Mouse (Mus musculus): Measurements from ENCODE around the gene Gm49318.
A peak's percentile ranks its signal among the peaks of the same experiment; 100 is the strongest.
"Not testable (repeated sequence)": the region's sequence is repeated elsewhere in the genome, so short reads cannot be mapped to it uniquely, and the experiment has no call there.

Gm49318 gene

DNA sequence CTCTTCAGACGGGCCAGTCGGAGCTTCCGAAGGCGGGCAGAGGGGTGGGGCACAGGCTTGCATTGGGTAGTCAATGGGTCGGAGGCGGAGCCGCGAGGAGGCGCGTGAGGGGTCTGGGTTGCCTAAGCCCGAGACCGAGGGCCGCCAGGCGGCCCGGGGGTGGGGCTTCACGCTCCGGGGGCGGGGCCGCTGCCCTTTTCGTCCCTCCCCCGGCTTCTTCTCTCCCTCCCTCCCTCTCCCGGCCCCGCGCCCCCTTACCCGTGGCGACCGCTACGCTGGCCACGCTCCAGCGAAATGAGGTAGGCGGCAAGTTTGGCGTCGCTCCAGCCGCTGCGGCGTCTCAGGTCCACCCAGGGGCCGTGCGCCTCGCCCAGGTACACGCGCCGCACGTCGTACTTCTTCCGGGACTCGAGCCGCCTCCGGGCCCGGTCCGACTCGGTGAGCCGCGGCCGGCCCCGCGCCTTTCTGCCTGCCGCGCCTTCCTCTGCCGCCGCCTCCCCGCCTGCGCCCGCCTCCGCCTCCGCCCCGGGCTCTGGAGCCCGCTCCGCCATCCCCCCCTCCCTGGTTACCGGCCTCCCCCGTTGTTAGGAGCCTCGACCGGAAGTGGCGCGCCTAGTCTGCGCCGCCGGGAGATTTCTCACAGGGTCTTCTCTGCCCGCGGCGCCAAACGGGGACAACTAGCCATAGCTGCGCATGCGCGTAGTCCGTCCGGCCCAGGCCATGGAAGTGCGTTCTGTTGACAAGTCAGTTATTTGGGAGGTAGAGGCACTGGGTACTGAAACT lies at the start of gene Gm49318, which contains the start of gene Zfp653:
Gm49318 (minus strand) TSS at position 469 of the 783 bp plus-strand sequence.
Zfp653 (minus strand) TSS at position 586 of the 783 bp plus-strand sequence.
- DNase-seq (ENCODE audit: low spot score): peak; percentile 95

DNA sequence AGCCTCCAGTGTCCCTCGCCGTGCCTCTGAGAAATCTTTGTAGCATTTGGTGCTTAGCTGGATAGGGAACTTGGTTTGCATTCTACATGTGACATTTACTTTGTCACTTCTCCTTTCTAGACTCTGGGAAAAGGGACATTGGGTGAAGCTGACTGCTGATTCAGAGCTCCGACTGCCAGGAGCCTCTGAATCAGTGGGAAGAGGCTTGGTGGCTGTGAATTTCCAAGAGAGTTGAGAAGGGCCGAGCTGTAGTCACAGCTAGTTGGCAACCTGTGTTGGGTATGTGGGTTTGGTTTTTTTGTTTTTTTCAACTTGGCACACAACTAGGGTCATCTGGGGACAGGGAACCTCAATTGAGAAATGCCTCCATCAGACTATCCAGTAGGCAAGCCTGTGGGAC lies 48.5 kb upstream of the Gm49318 start:
- DNase-seq (ENCODE audit: low spot score): no peak

DNA sequence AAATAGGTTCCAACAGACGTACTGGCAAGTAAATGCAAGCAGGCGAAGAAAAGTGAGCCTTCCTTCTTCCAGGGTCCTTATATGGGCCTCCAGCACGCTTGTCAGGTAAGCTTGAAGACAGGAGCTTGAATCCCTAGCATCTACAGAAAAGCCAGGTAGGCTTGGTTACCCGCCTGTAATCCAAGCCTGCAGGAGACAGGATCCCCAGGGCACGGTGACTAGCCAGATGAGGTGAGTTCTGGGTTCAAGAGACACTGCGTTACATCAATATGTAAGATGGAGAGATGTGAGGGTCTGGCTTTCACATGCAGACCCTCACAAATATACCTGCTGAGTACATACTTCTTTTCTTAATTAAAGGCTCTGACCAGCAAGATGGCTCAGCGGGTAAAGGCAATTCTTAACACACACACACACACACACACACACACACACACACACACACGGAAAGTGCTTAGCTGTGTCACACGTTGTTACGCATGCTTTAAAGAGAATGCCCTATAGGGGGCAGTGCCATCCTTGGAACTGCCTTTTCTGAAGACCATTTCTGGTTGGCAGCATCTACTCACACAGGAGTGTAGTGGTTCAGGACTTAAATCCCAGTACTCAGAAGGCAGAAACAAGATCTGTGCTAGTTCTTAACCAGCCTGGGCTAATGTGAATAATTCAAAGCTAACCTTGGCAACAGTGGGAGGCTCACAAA lies 46.8 kb upstream of the Gm49318 start:
- DNase-seq (ENCODE audit: low spot score): peak; percentile 78

DNA sequence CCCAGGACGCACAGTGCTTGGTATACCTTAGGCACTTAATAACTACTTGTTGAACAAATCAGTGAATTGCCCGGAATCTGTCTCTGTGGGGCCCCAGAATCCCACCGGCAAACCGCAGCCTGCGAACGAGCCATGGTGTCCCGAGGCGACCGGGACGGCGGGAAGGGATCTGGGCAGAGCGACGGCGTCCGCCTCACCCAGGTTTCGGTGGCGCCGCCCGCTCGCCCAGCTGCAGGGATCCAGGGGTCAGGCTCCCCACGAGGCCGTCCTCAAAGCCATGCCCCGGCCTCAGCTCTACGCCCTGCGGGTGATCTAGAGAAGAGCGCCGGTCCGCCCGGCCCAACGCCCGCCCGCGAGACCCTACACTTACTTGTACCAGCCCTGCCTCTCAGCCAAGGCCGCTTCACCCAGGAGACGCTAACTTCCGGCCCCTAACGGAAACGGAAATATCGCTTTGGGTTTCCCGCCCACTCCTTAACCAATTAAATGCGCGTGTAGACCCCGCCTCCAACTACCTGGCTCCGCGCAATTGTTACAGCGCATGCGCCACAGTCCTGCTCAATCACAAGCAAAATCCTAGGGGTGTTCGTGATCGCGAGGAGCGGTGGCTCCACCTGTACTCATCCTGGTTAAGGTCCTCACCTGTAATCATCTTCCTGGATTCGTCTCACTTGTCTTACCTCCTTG lies 45.8 kb upstream of the Gm49318 start, which contains the start of gene Elof1:
Elof1 (minus strand) TSS at position 433 of the 687 bp plus-strand sequence.
- DNase-seq (ENCODE audit: low spot score): peak; percentile 95

DNA sequence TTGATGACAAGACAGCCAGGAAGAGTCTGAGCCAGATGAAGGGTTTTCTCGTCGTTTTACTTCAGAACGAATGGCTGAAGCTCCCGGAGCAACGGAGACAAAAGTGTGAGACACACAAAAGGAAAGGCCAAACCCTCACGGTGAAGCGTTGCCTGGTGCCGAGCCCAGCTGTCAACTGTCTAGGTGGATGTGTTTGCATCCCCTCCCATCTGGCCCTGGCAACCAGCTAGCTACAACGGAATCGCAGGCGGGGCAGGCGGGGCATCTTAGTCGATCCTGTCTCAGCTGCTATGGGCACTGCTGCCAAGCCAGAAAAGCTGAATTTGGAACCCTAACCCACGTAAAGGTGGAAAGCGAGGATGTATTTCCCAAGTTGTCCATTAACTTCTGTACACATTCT lies 45.0 kb upstream of the Gm49318 start:
- no peak for DNase-seq (ENCODE audit: low spot score)

DNA sequence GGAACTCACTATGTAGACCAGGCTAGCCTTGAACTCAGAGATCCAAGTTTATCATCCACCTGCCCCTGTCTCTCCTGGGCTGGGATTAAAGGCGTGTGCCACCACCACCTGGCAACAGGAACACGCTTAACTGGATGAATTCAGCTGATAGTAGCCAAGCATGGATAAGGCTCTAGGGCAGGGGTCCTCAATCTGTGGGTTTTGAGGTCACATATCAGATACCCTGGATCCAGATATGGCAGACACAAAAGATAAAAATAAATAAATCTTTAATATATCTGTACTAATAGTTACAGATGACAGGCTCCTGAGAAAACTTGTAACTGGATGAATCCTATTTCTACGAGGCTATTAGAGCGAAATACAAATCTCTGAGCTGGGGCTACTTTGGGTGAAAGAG lies 44.6 kb upstream of the Gm49318 start:
- DNase-seq (ENCODE audit: low spot score): no peak

DNA sequence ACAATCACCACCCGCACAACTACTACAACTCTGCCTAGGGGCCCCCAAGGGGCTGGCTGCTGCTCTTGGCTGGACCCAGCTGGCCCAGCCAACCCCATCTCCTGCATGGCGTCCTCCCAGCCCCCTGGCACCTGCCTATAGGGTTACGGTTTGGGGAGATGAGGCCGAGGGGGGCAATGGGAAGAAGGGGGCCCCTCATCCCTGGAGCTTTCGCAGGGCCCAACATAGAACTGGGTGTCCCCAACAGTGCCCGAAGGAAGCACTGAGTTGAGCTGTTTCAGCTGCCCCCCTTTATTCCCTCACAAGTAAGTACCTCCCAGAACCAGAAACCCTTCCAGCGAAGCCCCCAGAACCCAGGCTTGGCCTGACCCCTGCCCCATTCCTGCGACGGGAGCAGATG lies 37.1 kb upstream of the Gm49318 start:
- DNase-seq (ENCODE audit: low spot score): no peak

DNA sequence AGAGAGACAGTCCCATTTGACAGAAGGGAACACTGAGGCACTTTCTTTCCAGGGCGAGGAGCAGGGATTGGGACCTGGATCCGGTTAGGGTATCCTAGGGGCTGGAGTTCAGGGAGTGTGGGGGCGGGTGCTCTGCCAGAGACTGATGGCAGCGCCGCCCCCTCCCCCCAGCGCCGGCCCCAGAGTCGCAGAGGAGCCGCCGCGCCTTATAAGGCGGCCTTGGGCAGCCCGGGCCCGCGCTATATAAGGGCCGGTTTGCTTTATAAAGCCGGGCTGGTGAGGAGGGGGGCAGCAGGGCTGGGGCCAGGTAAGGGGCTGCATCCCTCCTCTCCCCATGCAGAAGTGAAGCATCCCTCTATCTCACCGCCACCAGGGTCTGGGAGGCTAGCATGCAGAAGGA lies 28.9 kb upstream of the Gm49318 start:
- no peak for DNase-seq (ENCODE audit: low spot score)

DNA sequence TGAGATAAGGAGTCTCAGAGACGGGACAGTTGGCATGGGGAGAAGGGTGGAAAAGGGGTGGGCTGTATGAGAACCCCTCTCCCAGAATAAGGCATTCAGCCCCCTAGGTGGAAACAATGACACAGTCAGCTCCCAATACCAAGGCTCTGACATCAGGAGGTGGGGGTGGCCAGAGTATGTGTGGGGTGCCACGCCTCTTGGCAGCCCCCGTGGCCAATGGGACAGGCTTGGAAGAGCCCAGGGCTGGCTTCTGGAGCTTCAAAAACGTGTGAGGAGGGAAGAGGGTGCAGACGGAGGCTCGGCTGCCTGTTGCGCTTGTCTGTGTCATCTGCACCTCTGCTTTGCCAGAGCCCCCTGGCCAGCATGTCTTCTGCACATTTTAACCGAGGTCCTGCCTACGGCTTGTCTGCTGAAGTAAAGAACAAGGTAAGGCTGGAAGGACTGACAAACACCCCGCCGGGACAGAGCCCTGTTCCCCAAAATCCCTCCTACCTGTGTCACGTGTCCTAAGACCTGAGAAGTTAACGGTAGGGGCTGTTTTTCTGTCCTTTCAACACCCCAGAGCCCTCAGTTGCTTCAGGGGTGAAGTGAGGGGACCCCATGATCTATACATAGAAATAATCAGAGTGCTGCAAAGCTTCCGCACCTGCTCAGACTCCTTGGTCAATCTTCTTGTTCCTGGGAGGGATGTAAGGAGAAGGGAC lies 28.1 kb upstream of the Gm49318 start, which contains the start of gene Cnn1:
Cnn1 (plus strand) TSS at position 224 of the 704 bp plus-strand sequence.
- DNase-seq (ENCODE audit: low spot score): no peak

DNA sequence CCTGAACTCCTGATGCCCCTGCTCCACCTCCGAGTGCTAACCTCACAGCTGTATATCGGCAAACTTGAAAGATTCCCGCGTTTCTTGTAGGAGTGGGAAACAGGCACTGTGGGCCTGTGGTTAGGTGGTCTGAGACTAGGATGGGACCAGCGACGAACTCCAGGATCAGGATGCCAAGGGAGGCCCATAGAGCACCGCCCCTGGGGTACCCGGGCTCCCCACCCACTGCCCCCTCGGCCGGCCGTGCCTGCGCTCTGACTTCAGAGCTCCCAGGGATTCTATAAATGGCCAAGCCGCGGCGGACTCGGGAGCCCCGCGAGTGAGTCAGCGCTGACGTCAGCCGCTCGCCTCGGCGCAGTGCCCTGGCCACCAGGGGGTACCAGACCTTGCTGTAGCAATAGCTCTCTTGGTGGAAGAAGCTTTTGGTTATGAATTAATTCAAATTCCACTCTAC lies 24.8 kb upstream of the Gm49318 start:
- peak; percentile 84 for DNase-seq (ENCODE audit: low spot score)

DNA sequence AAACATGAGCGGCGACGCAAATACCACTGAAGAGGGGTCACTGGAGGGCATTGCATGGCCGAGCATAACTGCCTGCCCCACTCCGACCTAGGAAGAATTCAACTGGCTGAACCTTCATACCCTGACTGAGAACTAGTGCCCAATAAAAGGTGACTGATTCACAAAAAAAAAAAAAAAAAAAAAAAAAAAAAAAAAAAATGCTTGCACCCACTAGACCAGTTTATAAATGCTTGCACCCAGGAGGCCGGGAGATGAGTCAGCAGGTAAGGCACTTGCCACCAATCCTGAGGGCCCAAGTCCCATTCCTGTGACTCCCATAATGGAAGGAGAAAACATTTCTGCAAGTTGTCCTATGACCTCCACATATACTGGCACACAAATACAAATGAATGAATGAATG lies 21.7 kb upstream of the Gm49318 start:
- DNase-seq (ENCODE audit: low spot score): no peak

DNA sequence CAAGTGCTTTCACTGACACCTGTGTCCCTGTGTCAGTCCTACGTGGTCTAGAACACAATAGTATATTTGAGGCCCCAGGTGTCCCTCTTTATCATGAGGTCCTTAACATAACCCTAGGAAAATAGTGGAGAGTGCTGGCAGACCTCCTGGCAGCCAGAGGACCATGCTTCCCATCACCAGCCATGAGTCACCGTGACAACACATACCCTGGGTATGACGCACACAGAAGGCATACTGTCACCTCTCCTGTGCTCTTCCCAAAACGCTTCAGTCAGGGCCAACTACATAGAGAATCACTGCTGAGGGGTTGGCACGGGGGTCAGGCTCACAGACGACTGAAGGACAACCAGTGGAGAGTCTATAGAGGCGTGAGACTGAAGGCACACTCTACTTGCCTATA lies 18.9 kb upstream of the Gm49318 start:
- no peak for DNase-seq (ENCODE audit: low spot score)

DNA sequence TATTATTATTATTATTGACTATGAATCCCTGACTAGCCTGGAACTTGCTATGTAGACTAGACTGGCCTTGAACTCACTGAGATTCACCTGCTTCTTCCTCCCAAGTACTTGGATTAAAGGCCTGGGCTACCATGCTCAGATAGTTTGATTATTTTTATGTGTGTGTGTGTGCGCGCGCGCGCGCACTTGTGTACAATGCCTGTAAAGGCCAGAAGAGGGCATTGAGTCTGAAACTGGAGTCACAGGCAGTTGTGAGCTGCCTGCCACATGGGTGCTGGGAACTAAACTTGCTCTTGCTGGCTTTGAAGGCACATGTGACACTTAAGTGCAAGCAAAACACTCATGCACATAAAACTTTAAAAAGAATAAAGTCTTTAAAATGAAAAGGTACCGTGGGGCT lies 18.2 kb upstream of the Gm49318 start:
- no peak for DNase-seq (ENCODE audit: low spot score)

DNA sequence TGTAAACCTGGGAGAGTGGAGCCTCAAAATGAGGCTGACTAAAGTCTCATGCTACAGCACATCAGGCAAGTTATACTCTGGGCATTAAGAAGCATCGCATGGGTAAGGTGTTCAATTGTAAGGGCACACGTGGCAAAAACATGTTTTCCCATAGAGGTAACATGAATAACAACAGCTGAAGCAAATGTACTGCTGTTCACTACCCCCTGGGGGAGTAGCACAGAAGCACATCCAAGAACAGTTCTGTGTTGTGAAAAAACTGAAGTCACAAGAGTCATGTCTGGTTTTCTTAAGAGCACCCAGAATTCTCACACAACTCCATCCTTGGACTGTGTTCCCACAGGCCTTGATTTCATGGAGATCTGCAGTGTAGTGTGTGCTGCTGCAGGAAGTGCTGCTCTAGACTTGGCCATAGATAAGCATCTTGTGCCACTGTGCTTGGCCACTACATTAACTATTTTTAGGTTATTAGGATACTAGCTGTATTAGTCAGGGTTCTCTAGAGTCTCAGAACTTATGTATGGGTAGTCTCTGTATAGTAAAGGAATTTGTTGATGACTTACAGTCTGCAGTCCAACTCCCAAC lies 16.1 kb upstream of the Gm49318 start:
- no peak for DNase-seq (ENCODE audit: low spot score)

DNA sequence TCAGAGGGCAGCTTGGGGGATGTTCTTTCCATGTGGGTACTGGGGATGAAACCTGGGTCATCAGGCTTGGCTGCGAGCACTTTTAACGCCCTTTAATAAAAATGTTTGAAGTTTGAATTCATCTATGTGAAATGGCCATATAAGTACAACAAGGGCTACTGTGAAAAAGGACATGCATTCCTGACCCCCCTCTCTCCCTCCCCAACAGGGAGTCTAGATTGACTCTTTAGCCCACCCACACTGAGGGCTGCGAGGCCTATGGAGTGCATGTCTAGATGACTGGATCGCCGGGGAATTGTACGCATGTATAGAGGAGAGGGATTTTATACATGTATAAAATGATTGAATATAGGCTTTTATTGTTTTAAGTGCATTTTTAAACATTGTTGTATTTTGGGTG lies 15.0 kb upstream of the Gm49318 start:
- no peak for DNase-seq (ENCODE audit: low spot score)

DNA sequence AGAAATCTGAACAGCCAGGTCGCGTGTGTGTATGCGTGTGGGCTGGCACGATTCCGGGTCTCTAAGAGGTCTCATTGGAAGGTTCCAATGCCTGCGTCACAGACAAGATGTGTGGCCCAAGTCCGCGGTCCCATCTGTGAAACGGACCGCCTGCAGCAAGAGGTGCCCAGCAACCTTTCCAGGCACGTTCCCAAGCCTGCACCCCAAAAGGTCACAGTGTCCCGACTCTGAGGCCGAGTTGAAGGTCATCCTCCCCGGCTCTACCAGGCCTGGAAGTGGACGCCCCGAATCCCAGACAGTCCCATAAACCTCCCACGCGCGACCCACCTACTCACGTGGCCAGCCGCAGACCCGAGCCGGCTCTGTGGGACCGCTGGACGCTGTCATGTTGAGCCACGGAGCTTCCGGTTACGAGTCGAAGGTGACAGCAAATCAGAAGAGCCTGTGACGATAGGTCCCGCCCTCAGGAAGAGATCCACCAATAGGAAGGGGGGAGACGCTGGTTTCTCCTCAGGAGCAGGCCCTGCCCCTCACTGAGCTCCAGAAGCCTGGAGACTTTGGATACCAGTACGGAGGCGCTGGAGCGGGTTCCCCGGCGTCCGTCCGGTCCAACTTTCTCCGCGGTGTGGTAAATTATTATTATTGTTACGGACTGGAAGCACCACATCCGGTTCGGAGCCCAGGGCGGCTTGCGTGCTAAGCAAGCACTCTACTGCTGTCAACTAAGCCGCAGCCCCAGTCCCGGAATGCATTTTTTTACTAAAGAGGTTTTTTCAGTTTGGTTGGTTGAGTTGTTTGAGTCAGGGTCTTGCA lies 14.2 kb upstream of the Gm49318 start, which contains the start of gene Ecsit:
Ecsit (minus strand) TSS at position 417 of the 813 bp plus-strand sequence.
- peak; percentile 88 for DNase-seq (ENCODE audit: low spot score)

DNA sequence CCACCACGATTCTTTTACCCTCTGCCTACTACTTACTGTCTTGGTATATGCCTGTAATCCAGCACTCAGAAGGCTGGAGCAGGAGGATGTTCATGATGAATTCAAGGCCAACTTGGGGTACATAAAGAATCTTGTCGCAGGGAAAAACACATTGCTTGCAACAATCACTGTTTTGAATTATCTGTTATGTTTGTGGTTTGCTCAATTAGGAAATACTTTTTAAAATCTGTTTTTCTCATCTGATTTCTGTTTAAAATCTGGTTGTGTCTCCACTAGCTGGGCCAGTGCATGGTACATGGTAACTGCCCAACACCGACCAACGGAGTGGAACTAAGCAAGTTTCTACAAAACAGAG lies 13.6 kb upstream of the Gm49318 start:
- no peak for DNase-seq (ENCODE audit: low spot score)

DNA sequence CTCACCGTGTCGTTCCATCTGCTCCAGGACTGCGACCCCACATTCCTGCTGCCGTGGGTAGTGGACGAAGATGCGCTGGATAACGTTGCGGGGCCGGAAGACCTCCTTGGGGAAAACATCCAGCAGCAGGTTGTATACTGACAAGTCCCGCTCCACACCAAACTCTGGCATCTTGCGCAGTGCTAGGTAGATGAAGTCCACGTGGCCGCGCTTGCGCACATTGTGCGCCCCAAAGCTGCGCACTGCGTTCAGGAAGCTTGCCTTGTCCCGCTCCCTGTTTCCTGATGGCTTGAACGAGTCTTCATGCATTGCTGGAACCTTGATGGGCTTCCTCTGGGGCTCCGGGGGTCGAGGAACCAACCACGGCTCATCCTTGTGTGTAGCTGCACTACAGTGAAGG lies 5.2 kb upstream of the Gm49318 start:
- no peak for DNase-seq (ENCODE audit: low spot score)

DNA sequence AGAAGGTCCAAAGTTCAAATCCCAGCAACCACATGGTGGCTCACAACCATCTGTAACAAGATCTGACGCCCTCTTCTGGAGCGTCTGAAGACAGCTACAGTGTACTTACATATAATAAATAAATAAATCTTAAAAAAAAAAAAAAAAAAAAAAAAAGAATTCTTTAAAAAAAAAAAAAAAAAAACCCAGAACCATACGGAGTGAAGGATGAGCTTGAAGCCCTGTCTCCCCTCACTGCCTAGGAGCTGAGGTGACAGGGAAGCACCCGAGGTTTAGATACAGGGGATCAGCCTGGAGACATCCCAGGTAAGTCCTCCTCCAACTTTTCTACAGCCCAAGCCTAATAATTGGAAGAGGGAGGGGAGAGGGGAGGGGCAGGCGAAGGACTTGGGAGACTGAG lies 4.7 kb upstream of the Gm49318 start:
- not testable (repeated sequence) for DNase-seq (ENCODE audit: low spot score)

DNA sequence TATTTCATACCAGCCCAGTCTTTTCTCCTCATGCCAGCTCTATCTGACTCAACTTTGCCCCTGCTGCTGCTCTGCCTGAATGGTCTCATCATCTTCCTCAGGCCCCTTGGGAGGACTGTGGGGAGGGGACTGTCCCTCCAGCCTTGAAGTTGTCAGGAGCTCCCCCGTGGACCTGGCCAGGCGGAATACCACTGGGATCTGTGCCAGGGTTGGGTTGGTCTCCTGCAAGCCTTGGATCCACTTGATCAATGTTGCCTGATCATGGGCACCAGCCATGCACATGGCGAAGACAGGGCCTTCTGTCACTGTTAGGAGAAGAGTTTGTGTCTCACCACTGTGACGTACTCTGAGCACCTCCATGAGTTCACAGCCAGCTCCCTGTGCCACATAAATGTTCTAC lies 1.2 kb upstream of the Gm49318 start:
- DNase-seq (ENCODE audit: low spot score): no peak

All from T-cell, adult 2 months (primary cell).